Mouse (Mus musculus) intestine, embryonic 14.5 days (tissue): ENCODE results near the gene Gm14548. TPM values are rescaled to one million over a fixed set of nuclear protein-coding genes. Genes with fewer than 3 reads are reported as not detected.
"Not testable (repeated sequence)": the region's sequence is repeated elsewhere in the genome, so short reads cannot be mapped to it uniquely, and the experiment has no call there.

Experiments
- ATAC-seq: fragments of 200-750 bp; cut with Nextera tagmentation; replicated peaks from 2 replicates; pipeline ENCODE4 v1.8.0; 2017; ENCODE audit warnings: low read depth, moderate number of reproducible peaks, moderate TSS enrichment, moderate library complexity; ENCODE audit not compliant: low FRiP score, low TSS enrichment
- DNase-seq: peaks from one replicate; pipeline ENCODE4 v3.0.0-alpha.2; 2018; ENCODE audit warnings: low spot score
- H3K27ac ChIP-seq: fragments of 300-500 bp; sonication (generic); 2 replicates; pipeline ENCODE4 v1.5.1; 2014; ENCODE audit warnings: low read depth, mild to moderate bottlenecking, control low read depth
- H3K27me3 ChIP-seq: fragments of 300-500 bp; sonication (generic); replicated peaks from 2 replicates; pipeline ENCODE4 v1.6.1; 2014; ENCODE audit warnings: low read length, control low read depth; ENCODE audit not compliant: control insufficient read depth, insufficient read depth
- H3K36me3 ChIP-seq: fragments of 300-500 bp; sonication (generic); 2 replicates; pipeline ENCODE4 v1.6.1; 2014; ENCODE audit warnings: low read length, control low read depth; ENCODE audit not compliant: control insufficient read depth, insufficient read depth
- H3K4me1 ChIP-seq: fragments of 300-500 bp; sonication (generic); replicated peaks from 2 replicates; pipeline ENCODE4 v1.6.1; 2014; ENCODE audit warnings: low read length, control low read depth, mixed read lengths; ENCODE audit not compliant: control insufficient read depth, insufficient read depth
- H3K4me2 ChIP-seq: fragments of 300-500 bp; sonication (generic); 2 replicates; pipeline ENCODE4 v1.6.1; 2014; ENCODE audit warnings: low read length
- H3K4me3 ChIP-seq: fragments of 300-500 bp; sonication (generic); 2 replicates; pipeline ENCODE4 v1.5.1; 2014; ENCODE audit warnings: low read depth, low read length, control low read depth, mixed read lengths
- H3K9ac ChIP-seq: fragments of 300-500 bp; sonication (generic); 2 replicates; pipeline ENCODE4 v1.6.1; 2014; ENCODE audit warnings: mild to moderate bottlenecking, low read length
- H3K9me3 ChIP-seq: fragments of 300-500 bp; sonication (generic); 2 replicates; pipeline ENCODE4 v1.6.1; 2016; ENCODE audit warnings: low read length, control low read depth; ENCODE audit not compliant: control insufficient read depth
- WGBS: fragments of 180-500 bp; shearing (Covaris S2); extraction: QIAGEN DNeasy Blood & Tissue Kit; methylation state at CpG from one replicate; pipeline ENCODE4 v1.1.7; 2014; 5-methylcytosine and 5-hydroxymethylcytosine counted together
- polyA plus RNA-seq: library from polyadenylated mRNA; unstranded; fragments of >200 nt; fragmentation: Nextera tagmentation; extraction: Ambion mirVana; gene quantifications from 2 replicates; pipeline ENCODE4 v1.2.1, GENCODE M21; 2014

The Gm14548 gene
- 0.15 and 0.24 TPM in 2 replicates for polyA plus RNA-seq

DNA sequence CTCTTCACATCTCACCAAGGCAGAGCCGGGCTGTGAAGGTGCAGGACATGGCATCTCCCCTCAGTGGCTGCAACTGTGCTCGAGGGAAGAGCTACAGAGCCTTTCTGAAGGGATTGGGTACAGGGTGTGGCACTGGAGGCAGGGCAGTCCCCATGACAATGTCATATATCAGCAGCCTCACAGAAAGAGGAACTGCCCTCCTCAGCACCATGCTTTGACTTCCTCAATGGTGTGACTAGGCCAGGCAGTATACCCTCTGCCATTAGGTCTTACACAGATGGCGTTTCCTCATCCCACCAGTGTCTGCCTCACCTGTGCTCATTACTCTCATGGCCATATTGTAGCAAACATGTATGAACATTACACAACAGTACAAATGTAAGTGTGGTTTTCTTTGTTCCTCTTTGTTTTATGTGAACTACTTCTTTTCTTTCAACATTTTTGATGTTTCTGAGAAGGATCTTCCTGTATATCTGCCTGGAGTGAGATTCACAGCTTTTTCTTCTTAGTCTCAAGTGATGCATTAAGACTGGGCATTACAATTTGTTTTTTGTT lies at the start of gene Gm14548:
TSS of gene Gm14548 (minus strand) at position 85 of the 555 bp plus-strand sequence.
- not testable (repeated sequence) for H3K27ac ChIP-seq, H3K9me3 ChIP-seq, H3K4me1 ChIP-seq, H3K4me3 ChIP-seq, H3K27me3 ChIP-seq, H3K36me3 ChIP-seq, H3K9ac ChIP-seq, ATAC-seq, DNase-seq, H3K4me2 ChIP-seq
- 60% methylated on average over 3 of the region's 3 CpGs for WGBS

DNA sequence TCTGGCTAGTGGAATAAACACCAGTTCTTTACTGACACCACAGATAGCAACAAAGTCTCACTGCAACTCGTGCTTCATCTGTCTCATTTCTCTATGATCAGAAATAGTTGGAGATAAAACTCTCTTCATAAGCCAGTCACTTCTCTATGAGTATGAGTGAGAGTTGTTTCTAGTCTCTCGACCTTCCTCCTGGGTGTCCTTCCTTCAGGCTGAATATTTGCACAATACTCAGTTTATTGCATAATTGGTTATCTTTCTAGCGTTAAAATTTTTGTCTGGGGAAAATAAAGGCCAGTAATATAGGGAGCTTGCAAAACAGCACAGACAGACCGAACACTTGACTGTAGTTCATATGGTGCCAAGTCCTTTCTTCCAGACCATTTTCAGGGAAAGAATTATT lies 48.2 kb upstream of the Gm14548 start:
- no peaks in the 10 kb centered on the region for H3K36me3 ChIP-seq
- no peak overlapping the region for H3K27ac ChIP-seq
- H3K27me3 ChIP-seq = no peaks in the 10 kb centered on the region
- WGBS = 75% methylated on average over 4 of the region's 4 CpGs
- ATAC-seq = no peak
- H3K9ac ChIP-seq = no peak overlapping the region
- no peak overlapping the region for H3K4me3 ChIP-seq
- no peak for DNase-seq
- no peaks in the 10 kb centered on the region for H3K4me1 ChIP-seq
- no peaks in the 10 kb centered on the region for H3K9me3 ChIP-seq
- H3K4me2 ChIP-seq = no peak overlapping the region

DNA sequence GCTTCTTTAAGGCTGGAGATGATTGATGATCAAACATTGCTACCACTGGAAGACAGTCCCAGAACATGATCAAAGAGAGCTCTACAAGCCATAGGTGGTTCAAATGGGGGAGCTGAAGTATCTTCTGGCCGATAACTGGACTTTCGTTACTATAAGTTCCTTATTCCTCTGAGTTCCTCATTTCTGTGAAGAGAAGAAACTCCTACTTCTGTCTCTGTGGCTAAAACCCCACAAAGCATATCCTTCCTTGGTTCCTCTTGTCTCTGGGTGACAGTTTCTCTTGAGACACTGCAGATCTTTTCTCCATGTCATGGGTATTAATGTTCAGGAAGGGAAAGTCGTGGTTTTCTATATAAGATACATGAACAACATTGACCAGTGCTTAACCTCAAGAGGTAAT lies 43.0 kb upstream of the Gm14548 start:
- Histone ChIP-seq H3K36me3 (no peaks in the 10 kb centered on the region), H3K4me3 (no peak overlapping the region), H3K9ac (no peak overlapping the region), H3K27me3 (no peaks in the 10 kb centered on the region), H3K4me1 (no peaks in the 10 kb centered on the region), H3K27ac (no peak overlapping the region), H3K4me2 (no peak overlapping the region), H3K9me3 (no peaks in the 10 kb centered on the region)
- DNase-seq (no peak), ATAC-seq (no peak)
- WGBS = 72% methylated on average over 3 of the region's 3 CpGs

DNA sequence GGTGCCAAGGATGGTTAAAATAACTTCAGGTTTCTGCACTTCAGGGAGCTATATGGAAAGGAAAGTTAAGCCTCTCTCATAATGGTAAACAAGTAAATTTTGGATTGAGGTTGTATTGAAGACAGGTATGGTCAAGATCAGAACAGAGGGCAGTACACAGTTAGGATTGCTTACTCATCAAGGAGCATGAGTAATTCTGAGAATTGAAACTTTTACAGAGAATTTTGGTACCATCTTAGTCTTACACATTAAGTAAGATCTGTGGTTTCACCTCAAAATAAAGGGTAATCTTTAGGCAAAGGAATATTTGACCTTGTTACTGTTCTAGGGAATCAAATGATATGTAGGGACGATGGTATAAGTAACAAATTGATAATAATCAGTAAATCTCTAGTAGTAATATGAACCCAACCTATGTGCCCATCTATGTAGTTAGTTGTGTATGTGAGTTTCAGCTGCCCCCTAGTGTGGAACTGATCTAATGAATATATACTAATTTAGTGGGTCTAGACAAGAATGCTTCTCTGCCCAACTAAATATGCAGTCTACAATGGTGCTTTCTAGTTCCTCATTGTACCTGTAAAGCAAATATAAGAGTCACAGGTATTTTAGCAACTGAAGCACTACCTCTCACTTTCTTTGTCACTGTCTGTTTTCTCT lies 42.1 kb upstream of the Gm14548 start:
- H3K9me3 ChIP-seq = no peaks in the 10 kb centered on the region
- no peak for ATAC-seq
- no peaks in the 10 kb centered on the region for H3K27me3 ChIP-seq
- no peaks in the 10 kb centered on the region for H3K36me3 ChIP-seq
- H3K9ac ChIP-seq = no peak overlapping the region
- 80% methylated on average over 1 of the region's 1 CpGs for WGBS
- no peak for DNase-seq
- H3K4me2 ChIP-seq = no peak overlapping the region
- H3K4me3 ChIP-seq = no peak overlapping the region
- H3K27ac ChIP-seq = no peak overlapping the region
- H3K4me1 ChIP-seq = no peaks in the 10 kb centered on the region

DNA sequence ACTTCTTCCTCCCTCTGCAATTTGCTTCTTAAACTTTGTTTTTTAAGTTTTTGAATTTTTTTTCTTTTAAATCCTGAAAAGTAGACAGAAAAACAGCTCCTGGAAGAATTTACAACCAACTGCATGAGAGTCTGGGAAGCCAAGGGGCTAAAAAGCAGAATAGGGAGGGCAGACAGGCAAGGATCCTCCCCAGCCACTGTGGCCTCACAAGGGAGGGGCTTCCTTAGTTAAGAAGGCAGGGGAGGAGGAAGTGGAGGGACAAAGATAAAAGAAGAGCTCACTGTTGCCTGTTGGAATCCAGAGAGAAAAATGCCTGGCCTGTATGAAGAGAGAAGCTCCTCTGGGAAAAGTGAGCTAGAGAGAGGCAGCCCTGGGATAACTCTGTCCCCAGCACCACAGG lies 37.6 kb upstream of the Gm14548 start:
- H3K4me1 ChIP-seq, H3K4me2 ChIP-seq, ATAC-seq, H3K27me3 ChIP-seq, H3K36me3 ChIP-seq, H3K4me3 ChIP-seq, DNase-seq, H3K9ac ChIP-seq, H3K27ac ChIP-seq, H3K9me3 ChIP-seq: not testable (repeated sequence)

DNA sequence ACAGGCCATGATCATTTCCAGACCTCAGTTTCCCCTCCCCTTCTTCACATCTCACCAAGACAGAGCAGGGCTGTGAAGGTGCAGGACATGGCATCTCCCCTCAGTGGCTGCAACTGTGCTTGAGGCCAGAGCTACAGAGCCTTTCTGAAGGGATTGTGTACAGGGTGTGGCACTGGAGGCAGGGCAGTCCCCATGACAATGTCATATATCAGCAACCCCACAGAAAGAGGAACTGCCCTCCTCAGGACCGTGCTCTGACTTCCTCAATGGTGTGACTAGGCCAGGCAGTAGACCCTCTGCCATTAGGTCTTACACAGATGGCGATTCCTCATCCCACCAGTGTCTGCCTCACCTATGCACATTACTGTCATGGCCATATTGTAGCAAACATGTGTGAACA lies 17.5 kb upstream of the Gm14548 start, which contains the start of gene Lilra6:
TSS of gene Lilra6 (minus strand) at position 117 of the 400 bp plus-strand sequence.
- not testable (repeated sequence) for H3K4me2 ChIP-seq, H3K4me1 ChIP-seq, H3K27me3 ChIP-seq, H3K9me3 ChIP-seq, ATAC-seq, H3K4me3 ChIP-seq, H3K36me3 ChIP-seq, H3K27ac ChIP-seq, DNase-seq, H3K9ac ChIP-seq
- 69% methylated on average over 2 of the region's 2 CpGs for WGBS

DNA sequence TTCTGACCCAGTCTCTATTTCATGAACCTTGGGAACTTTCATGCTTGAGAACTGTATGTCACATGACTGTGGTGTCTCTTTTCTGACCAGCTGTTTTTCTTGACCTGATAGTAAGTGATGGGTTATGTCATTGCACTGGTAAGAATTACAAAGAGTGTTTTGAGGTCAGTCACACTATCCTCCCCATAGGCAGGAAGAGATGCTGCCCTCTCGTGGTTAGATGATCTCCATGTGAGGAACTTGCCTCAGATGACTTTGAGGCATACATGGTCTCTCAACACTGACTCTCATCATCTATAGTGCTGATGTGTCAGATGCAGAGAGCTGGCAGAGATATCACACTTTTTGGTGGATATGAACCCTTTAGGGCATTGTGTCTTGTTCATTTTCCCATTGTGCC lies 5.8 kb upstream of the Gm14548 start:
- Histone ChIP-seq H3K9me3 (no peaks in the 10 kb centered on the region), H3K4me2 (no peak overlapping the region), H3K4me3 (no peak overlapping the region), H3K9ac (no peak overlapping the region), H3K4me1 (no peaks in the 10 kb centered on the region), H3K27me3 (no peaks in the 10 kb centered on the region), H3K27ac (no peak overlapping the region), H3K36me3 (no peaks in the 10 kb centered on the region)
- ATAC-seq (no peak), DNase-seq (no peak)
- WGBS = 3% methylated on average over 1 of the region's 1 CpGs

DNA sequence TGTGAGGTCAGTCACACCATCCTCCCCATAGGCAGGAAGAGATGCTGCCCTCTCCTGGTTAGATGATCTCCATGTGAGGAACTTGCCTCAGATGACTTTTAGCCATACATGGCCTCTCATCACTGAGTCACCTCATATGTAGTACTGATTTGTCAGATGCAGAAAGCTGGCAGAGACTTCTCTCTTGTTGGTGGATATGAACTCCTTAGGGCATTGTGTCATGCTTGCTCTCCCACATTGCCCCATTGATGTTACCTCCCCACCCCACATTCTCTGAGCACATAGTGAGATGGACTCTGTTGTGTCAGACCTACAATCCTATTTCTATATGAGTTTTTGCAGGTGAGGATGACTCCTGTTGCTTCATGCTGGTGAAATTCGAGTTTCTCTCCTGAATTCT lies 22.9 kb downstream of the Gm14548 start:
- WGBS = no CpG with 5 or more reads among the region's 1 CpGs
- ATAC-seq, H3K9ac ChIP-seq, H3K36me3 ChIP-seq, H3K4me2 ChIP-seq, H3K4me3 ChIP-seq, H3K27me3 ChIP-seq, H3K27ac ChIP-seq, H3K4me1 ChIP-seq, DNase-seq, H3K9me3 ChIP-seq: not testable (repeated sequence)

DNA sequence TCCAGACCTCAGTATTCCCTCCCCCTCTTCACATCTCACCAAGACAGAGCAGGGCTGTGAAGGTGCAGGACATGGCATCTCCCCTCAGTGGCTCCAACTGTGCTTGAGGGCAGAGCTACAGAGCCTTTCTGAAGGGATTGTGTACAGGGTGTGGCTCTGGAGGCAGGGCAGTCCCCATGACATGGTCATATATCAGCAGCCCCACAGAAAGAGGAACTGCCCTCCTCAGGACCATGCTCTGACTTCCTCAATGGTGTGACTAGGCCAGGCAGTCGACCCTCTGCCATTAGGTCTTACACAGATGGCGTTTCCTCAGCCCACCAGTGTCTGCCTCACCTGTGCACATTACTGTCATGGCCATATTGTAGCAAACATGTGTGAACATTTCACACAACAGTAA lies 53.0 kb downstream of the Gm14548 start, which contains the start of gene Pira2:
TSS of gene Pira2 (minus strand) at position 101 of the 400 bp plus-strand sequence.
- no CpG with 5 or more reads among the region's 2 CpGs for WGBS
- H3K27me3 ChIP-seq, DNase-seq, H3K4me1 ChIP-seq, H3K36me3 ChIP-seq, H3K4me3 ChIP-seq, H3K4me2 ChIP-seq, H3K9ac ChIP-seq, H3K27ac ChIP-seq, H3K9me3 ChIP-seq, ATAC-seq: not testable (repeated sequence)
